Mouse (Mus musculus) CH12.LX (cell line): ENCODE data around the gene Col4a2. TPM values are rescaled to one million over a fixed set of nuclear protein-coding genes. Genes with fewer than 3 reads are reported as not detected.

Experiments used
- DNase-seq: peaks from one replicate; pipeline ENCODE4 v3.0.0-alpha.2; 2013; ENCODE audit errors: extremely low read depth
- H3K27ac ChIP-seq: 2 replicates; pipeline ENCODE4 v1.5.1; 2012; ENCODE audit warnings: low read depth, mild to moderate bottlenecking, control low read depth, moderate library complexity; ENCODE audit not compliant: insufficient read depth
- H3K27me3 ChIP-seq: replicated peaks from 2 replicates; pipeline ENCODE3; 2012; ENCODE audit warnings: inconsistent platforms
- H3K36me3 ChIP-seq, 2 experiments: replicated peaks in 1 of 2; 2 replicates each; pipeline versions ENCODE3 to v1.6.1; 2012; ENCODE audit warnings: inconsistent platforms in 1 of 2, low read length in 1 of 2, mild to moderate bottlenecking in 1 of 2, mixed read lengths in 1 of 2, moderate library complexity in 1 of 2; ENCODE audit not compliant: control insufficient read depth in 1 of 2, insufficient read depth in 1 of 2
- H3K4me1 ChIP-seq, 2 experiments: 2 replicates each; pipeline ENCODE4 v1.6.1; 2012; ENCODE audit warnings: inconsistent platforms in 1 of 2, moderate library complexity in 1 of 2; ENCODE audit not compliant: insufficient read depth in 2 of 2, control insufficient read depth in 1 of 2
- H3K4me2 ChIP-seq: 2 replicates; pipeline ENCODE4 v1.6.1; 2012; ENCODE audit warnings: low read depth, mild to moderate bottlenecking, control low read depth; ENCODE audit not compliant: poor library complexity, insufficient read depth, severe bottlenecking
- H3K4me3 ChIP-seq, 3 experiments: fragments of 150-350 bp in 1 of 3; sonication (generic) in 1 of 3; replicated peaks in 1 of 3; 2 replicates each; pipeline versions ENCODE3 to v1.5.1; 2011 to 2012; ENCODE audit warnings: low read depth in 2 of 3, low read length in 2 of 3, mild to moderate bottlenecking in 2 of 3, moderate library complexity in 2 of 3, control low read depth in 1 of 3, improper control_type of control experiment in 1 of 3, inconsistent platforms in 1 of 3, mixed read lengths in 1 of 3; ENCODE audit not compliant: poor library complexity in 1 of 3
- H3K79me2 ChIP-seq: replicated peaks from 2 replicates; pipeline ENCODE4 v1.6.1; 2012; ENCODE audit warnings: mild to moderate bottlenecking, moderate library complexity; ENCODE audit not compliant: control insufficient read depth, poor library complexity, insufficient read depth, severe bottlenecking; ENCODE audit errors: extremely low read depth
- H3K9ac ChIP-seq: 2 replicates; pipeline ENCODE4 v1.6.1; 2012; ENCODE audit warnings: low read depth, mild to moderate bottlenecking, control low read depth, moderate library complexity; ENCODE audit not compliant: insufficient read depth
- H3K9me3 ChIP-seq: replicated peaks from 2 replicates; pipeline ENCODE3; 2012; ENCODE audit warnings: low read length, inconsistent platforms, mixed read lengths
- CHD2 ChIP-seq: IDR thresholded peaks from 2 replicates; pipeline ENCODE4 v1.6.1; 2011; ENCODE audit warnings: low read length, improper control_type of control experiment
- CTCF ChIP-seq, 2 experiments: IDR thresholded peaks in 1 of 2; conservative IDR thresholded peaks in 1 of 2; 2 replicates each; pipeline ENCODE4 v1.5.1; 2011 to 2012; ENCODE audit warnings: low read depth in 2 of 2, low read length in 2 of 2, improper control_type of control experiment in 1 of 2, inconsistent platforms in 1 of 2, mild to moderate bottlenecking in 1 of 2, moderate library complexity in 1 of 2
- ELF1 ChIP-seq: IDR thresholded peaks from 2 replicates; pipeline ENCODE4 v1.6.1; 2014; ENCODE audit warnings: low read depth, mild to moderate bottlenecking, inconsistent platforms, low read length, improper control_type of control experiment
- ETS1 ChIP-seq: conservative IDR thresholded peaks from 2 replicates; pipeline ENCODE4 v1.6.1; 2012; ENCODE audit warnings: low read depth, mild to moderate bottlenecking, inconsistent platforms, low read length, improper control_type of control experiment, moderate library complexity
- GABPA ChIP-seq: IDR thresholded peaks from 2 replicates; pipeline ENCODE4 v1.6.1; 2012; ENCODE audit warnings: low read depth, low read length, improper control_type of control experiment, inconsistent platforms; ENCODE audit not compliant: insufficient replicate concordance
- HCFC1 ChIP-seq: IDR thresholded peaks from 2 replicates; pipeline ENCODE4 v1.6.1; 2012; ENCODE audit warnings: low read depth, mild to moderate bottlenecking, inconsistent platforms, low read length, improper control_type of control experiment
- IRF4 ChIP-seq: IDR thresholded peaks from 2 replicates; pipeline ENCODE4 v1.6.1; 2014; ENCODE audit warnings: low read depth, mild to moderate bottlenecking, inconsistent platforms, low read length, improper control_type of control experiment
- JUN ChIP-seq: IDR thresholded peaks from 2 replicates; pipeline ENCODE4 v1.6.1; 2011; ENCODE audit warnings: low read depth, mild to moderate bottlenecking, low read length, improper control_type of control experiment, moderate library complexity; ENCODE audit not compliant: insufficient read depth
- JUND ChIP-seq: conservative IDR thresholded peaks from 2 replicates; pipeline ENCODE4 v1.6.1; 2011; ENCODE audit warnings: low read depth, low read length, improper control_type of control experiment
- KAT2A ChIP-seq: IDR thresholded peaks from 2 replicates; pipeline ENCODE4 v1.6.1; 2012; ENCODE audit warnings: low read length, improper control_type of control experiment, inconsistent platforms; ENCODE audit not compliant: insufficient replicate concordance
- MAFK ChIP-seq: IDR thresholded peaks from 2 replicates; pipeline ENCODE4 v1.6.1; 2011; ENCODE audit warnings: low read length, improper control_type of control experiment; ENCODE audit not compliant: insufficient replicate concordance
- MAX ChIP-seq: IDR thresholded peaks from 2 replicates; pipeline ENCODE4 v1.6.1; 2011; ENCODE audit warnings: low read length, improper control_type of control experiment
- MEF2A ChIP-seq: IDR thresholded peaks from 2 replicates; pipeline ENCODE4 v1.6.1; 2014; ENCODE audit warnings: low read depth, mild to moderate bottlenecking, inconsistent platforms, low read length, improper control_type of control experiment, borderline replicate concordance
- MXI1 ChIP-seq: IDR thresholded peaks from 2 replicates; pipeline ENCODE4 v1.6.1; 2011; ENCODE audit warnings: mild to moderate bottlenecking, low read depth, low read length, improper control_type of control experiment
- MYC ChIP-seq: IDR thresholded peaks from 2 replicates; pipeline ENCODE4 v1.6.1; 2011; ENCODE audit warnings: low read depth, mild to moderate bottlenecking, improper control_type of control experiment, low read length
- NELFE ChIP-seq: IDR thresholded peaks from 2 replicates; pipeline ENCODE4 v1.6.1; 2011; ENCODE audit warnings: low read depth, low read length, improper control_type of control experiment
- NRF1 ChIP-seq: IDR thresholded peaks from 2 replicates; pipeline ENCODE4 v1.6.1; 2014; ENCODE audit warnings: low read depth, mild to moderate bottlenecking, inconsistent platforms, low read length, improper control_type of control experiment, moderate library complexity
- PAX5 ChIP-seq: IDR thresholded peaks from 2 replicates; pipeline ENCODE4 v1.6.1; 2012; ENCODE audit warnings: low read length, inconsistent platforms, mixed read lengths
- POLR2A ChIP-seq: IDR thresholded peaks from 2 replicates; pipeline ENCODE4 v1.6.1; 2011; ENCODE audit warnings: low read depth, mild to moderate bottlenecking, improper control_type of control experiment, low read length
- RAD21 ChIP-seq: IDR thresholded peaks from 2 replicates; pipeline ENCODE4 v1.6.1; 2011; ENCODE audit warnings: low read depth, mild to moderate bottlenecking, low read length, improper control_type of control experiment, moderate library complexity
- SIN3A ChIP-seq: IDR thresholded peaks from 2 replicates; pipeline ENCODE4 v1.6.1; 2012; ENCODE audit warnings: low read length, improper control_type of control experiment, inconsistent platforms
- TBP ChIP-seq: conservative IDR thresholded peaks from 2 replicates; pipeline ENCODE4 v1.6.1; 2011; ENCODE audit warnings: low read depth, low read length, improper control_type of control experiment
- TCF12 ChIP-seq: IDR thresholded peaks from 2 replicates; pipeline ENCODE4 v1.6.1; 2014; ENCODE audit warnings: low read depth, mild to moderate bottlenecking, inconsistent platforms, low read length, improper control_type of control experiment
- ZKSCAN1 ChIP-seq: IDR thresholded peaks from 2 replicates; pipeline ENCODE4 v1.6.1; 2012; ENCODE audit warnings: low read depth, inconsistent platforms, low read length, improper control_type of control experiment, borderline replicate concordance
- ZMIZ1 ChIP-seq: IDR thresholded peaks from 2 replicates; pipeline ENCODE4 v1.6.1; 2012; ENCODE audit warnings: low read depth, mild to moderate bottlenecking, inconsistent platforms, low read length, improper control_type of control experiment
- ZNF384 ChIP-seq: IDR thresholded peaks from 2 replicates; pipeline ENCODE4 v1.6.1; 2012; ENCODE audit warnings: low read depth, low read length, improper control_type of control experiment, inconsistent platforms
- dilution Hi-C: fragments of 300-500 bp; cut with MboI; formaldehyde crosslinking; loops from 2 replicates; pipeline ENCODE4 v1.14.3; 2020; ENCODE audit warnings: low sequenced_read_pairs; ENCODE audit not compliant: extremely low pct_unique_long_range_greater_than_20kb, extremely low pct_ligation_motif_present
- in situ Hi-C: fragments of 300-500 bp; cut with MboI; formaldehyde crosslinking; loops from 3 replicates; pipeline ENCODE4 v1.14.3; 2019; ENCODE audit warnings: low sequenced_read_pairs, low pct_ligation_motif_present, low pct_unique_long_range_greater_than_20kb, mixed read lengths
- polyA plus RNA-seq: library from polyadenylated mRNA; unstranded; fragments of >175 nt; gene quantifications from 2 replicates; pipeline ENCODE4 v1.2.1, GENCODE M21; 2012; ENCODE audit warnings: low read depth; ENCODE audit not compliant: insufficient read length
- total RNA-seq, 2 experiments: library from RNA; depleted of rRNA; stranded (reverse); fragments of 300-350 nt in 1 of 2; fragments of >200 nt in 1 of 2; gene quantifications; 2 replicates each; pipeline ENCODE4 v1.2.3; 2012 to 2014

The Col4a2 gene
- total and polyA plus RNA-seq, 3 experiments = 0.04 to 0.07 TPM; not detected in 1

- H3K27ac ChIP-seq = 0 out of 2 replicates have a peak within 1 kb of the TSS, but pooled peaks have one; percentile 33
- H3K9me3 ChIP-seq = no peaks in the 10 kb centered on the region
- dilution Hi-C loops = no loop called here
- in situ Hi-C loops = no loop called here
- peaks cover 5 to 31% of the 10 kb centered on the region in 2 experiments for H3K4me1 ChIP-seq
- peaks cover 30% of the 10 kb centered on the region for H3K79me2 ChIP-seq
- H3K27me3 ChIP-seq = no peaks in the 10 kb centered on the region
- TF ChIP-seq NRF1 (peak; percentile 73), JUN (no peak), TCF12 (peak; percentile 82), NELFE (peak; percentile 92), RAD21 (no peak), CHD2 (peak; percentile 69; the same call in 1 of the 2 replicates), MEF2A (peak; percentile 61; the same call in 1 of the 2 replicates), MXI1 (peak; percentile 93), ETS1 (no peak), GABPA (no peak; the same call in 1 of the 2 replicates), MYC (peak; percentile 18; the same call in 1 of the 2 replicates), TBP (peak; percentile 62; the same call in 1 of the 2 replicates), POLR2A (peak; percentile 92), KAT2A (peak; percentile 91; the same call in 1 of the 2 replicates), JUND (no peak), ZNF384 (no peak), CTCF (conservative IDR thresholded peaks at IDR 0.05 in 1 of 2, IDR thresholded peaks at IDR 0.05 in 1 of 2; ENCODE audit: low read depth in 2 of 2, low read length in 2 of 2) (no peak), ZKSCAN1 (no peak), MAX (peak; percentile 18; the same call in 1 of the 2 replicates), IRF4 (peak; percentile 33; the same call in 1 of the 2 replicates), ELF1 (peak; percentile 99), HCFC1 (peak; percentile 93), ZMIZ1 (peak; percentile 53; the same call in 1 of the 2 replicates), PAX5 (no peak), SIN3A (peak; percentile 89), MAFK (no peak)
- peak within 1 kb of the TSS; percentile 89 for H3K4me2 ChIP-seq
- peak within 1 kb of the TSS; percentile 84 to 97 (median 95) for H3K4me3 ChIP-seq
- peaks cover 7 to 28% of the 10 kb centered on the region in 2 experiments for H3K36me3 ChIP-seq
- DNase-seq = peak; percentile 82
- peak within 1 kb of the TSS; percentile 83 for H3K9ac ChIP-seq
These were observed 184.7 kb downstream of the Col4a2 start, which contains the start of gene Naxd for GRCm38 (mm10) chr8:11497017-11497990. TSS of gene Naxd (plus strand) at chr8:11497506.
